Mouse (Mus musculus) ES-E14 (cell line): Measurements from ENCODE around the gene Hdac11.

ENCODE experiments used
- CHD2 ChIP-seq: IDR thresholded peaks from 2 replicates; pipeline ENCODE4 v1.6.1; 2014; ENCODE audit warnings: mild to moderate bottlenecking, low read depth, low read length, inconsistent platforms
- HCFC1 ChIP-seq: IDR thresholded peaks from 2 replicates; pipeline ENCODE4 v1.6.1; 2012; ENCODE audit warnings: low read length, inconsistent platforms, borderline replicate concordance; ENCODE audit not compliant: insufficient read depth
- MAFK ChIP-seq: IDR thresholded peaks from 2 replicates; pipeline ENCODE4 v1.6.1; 2014; ENCODE audit warnings: mild to moderate bottlenecking, low read depth, low read length, inconsistent platforms; ENCODE audit not compliant: insufficient read depth

GRCm38 (mm10) chr6:91165210-91165609 lies 8.7 kb downstream of the Hdac11 start:
- TF ChIP-seq CHD2 (no peak), MAFK (no peak), HCFC1 (no peak)
